Mouse (Mus musculus): ENCODE measurements around the gene Pomt1. TPM values are rescaled to one million over a fixed set of nuclear protein-coding genes. Genes with fewer than 3 reads are reported as not detected.

Pomt1 gene
- polyA plus RNA-seq, 1 experiment from 2014 or later: 26.9 TPM

DNA sequence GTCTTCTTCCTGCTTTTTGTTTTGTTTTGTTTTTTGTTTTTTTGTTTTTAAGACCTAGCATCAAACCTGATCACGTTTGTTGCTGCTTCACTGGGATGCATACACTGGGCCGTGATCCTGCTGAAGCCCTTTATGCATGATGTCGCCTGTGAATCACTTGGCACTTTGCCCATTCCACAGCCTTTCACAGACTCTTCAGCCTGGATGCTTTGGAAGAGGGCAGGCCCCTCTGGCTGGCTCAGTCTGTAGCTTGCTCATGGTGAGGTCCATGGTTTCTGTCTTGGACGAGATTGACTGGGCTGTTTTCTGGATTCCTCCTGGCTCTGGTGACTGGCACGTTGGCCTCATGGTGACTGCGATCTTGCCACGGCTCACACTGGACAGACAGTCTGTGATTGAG lies 34.9 kb upstream of the Pomt1 start:
- Histone ChIP-seq H3K9me3 (ENCODE audit: control insufficient read depth, low read length) (no peaks in the 10 kb centered on the region), H3K4me2 (ENCODE audit: low read depth, low read length) (no peak overlapping the region), H3K36me3 (ENCODE audit: control insufficient read depth, insufficient read depth, low read length) (peaks cover 54% of the 10 kb centered on the region), H3K27ac (ENCODE audit: low read length) (no peak overlapping the region), H3K4me1 (ENCODE audit: control insufficient read depth, insufficient read depth, low read length) (no peaks in the 10 kb centered on the region), H3K9ac (ENCODE audit: low read depth, low read length) (no peak overlapping the region), H3K4me3 (ENCODE audit: low read length) (no peak overlapping the region), H3K27me3 (replicated peaks; ENCODE audit: control insufficient read depth, insufficient read depth, low read length) (no peaks in the 10 kb centered on the region)
- no peak for ATAC-seq
- 61% methylated on average over 7 of the region's 7 CpGs for WGBS

DNA sequence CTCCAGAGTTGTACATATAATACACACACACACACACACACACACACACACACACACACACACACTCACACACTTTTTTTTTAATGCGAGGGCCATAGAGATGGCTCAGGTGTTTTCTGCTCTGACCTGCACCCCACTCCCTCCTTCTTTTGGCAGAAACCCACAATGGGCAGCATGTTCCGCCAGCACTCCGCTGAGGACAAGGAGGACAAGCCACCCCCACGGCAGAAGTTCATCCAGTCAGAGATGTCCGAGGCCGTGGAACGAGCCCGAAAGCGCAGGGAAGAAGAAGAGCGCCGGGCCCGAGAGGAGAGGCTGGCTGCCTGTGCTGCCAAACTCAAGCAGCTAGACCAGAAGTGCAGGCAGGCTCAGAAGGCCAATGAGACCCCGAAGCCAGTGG lies 32.5 kb upstream of the Pomt1 start:
- Histone ChIP-seq H3K9me3 (ENCODE audit: control insufficient read depth, low read length) (no peaks in the 10 kb centered on the region), H3K27ac (ENCODE audit: low read length) (no peak overlapping the region), H3K9ac (ENCODE audit: low read depth, low read length) (no peak overlapping the region), H3K4me3 (ENCODE audit: low read length) (no peak overlapping the region), H3K27me3 (replicated peaks; ENCODE audit: control insufficient read depth, insufficient read depth, low read length) (no peaks in the 10 kb centered on the region), H3K36me3 (ENCODE audit: control insufficient read depth, insufficient read depth, low read length) (peaks cover 55% of the 10 kb centered on the region), H3K4me2 (ENCODE audit: low read depth, low read length) (no peak overlapping the region), H3K4me1 (ENCODE audit: control insufficient read depth, insufficient read depth, low read length) (no peaks in the 10 kb centered on the region)
- no peak for ATAC-seq
- 92% methylated on average over 13 of the region's 13 CpGs for WGBS

DNA sequence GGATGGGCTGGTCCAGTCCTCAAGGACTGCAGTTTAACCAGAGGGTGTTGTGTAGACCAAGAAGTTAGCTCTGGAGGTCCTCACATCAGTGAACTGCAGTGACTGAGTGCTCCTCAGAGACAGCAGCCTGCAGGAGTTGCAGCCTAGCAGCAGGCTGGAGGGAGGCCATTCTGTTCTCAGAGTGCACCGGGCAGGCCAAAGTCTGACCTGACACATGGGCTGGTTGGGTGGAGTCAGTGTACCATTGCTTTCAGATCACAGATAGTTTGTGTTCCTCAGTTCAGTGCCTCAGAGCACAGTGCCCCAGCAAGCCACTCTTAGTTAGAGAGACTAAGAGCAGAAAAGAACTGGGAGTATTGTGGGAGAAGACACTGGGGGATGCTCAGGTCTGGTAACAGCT lies 28.7 kb upstream of the Pomt1 start:
- 91% methylated on average over 1 of the region's 1 CpGs for WGBS
- ATAC-seq: peak; percentile 74

DNA sequence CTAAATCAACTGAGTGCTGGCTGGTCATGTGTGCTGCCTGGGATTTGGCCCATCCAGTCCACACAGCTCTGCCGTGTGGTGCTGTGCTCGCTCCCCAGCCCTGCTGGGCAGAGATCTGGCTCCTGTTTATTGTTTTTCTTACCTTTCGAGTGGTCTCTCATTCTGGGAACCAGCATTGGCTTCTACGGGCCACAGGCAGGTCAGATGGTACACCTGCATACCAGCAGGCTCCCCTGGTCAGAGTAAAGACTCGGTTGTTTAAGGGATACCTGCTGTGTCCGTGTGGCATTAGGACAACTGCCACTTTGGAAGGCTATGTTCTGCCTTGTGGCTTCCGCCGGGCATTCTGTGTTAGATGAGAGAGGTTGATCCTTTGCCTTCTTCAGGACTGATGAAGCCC lies 24.7 kb upstream of the Pomt1 start:
- H3K4me3 ChIP-seq (ENCODE audit: low read length): no peak overlapping the region
- H3K27me3 ChIP-seq (replicated peaks; ENCODE audit: control insufficient read depth, insufficient read depth, low read length): no peaks in the 10 kb centered on the region
- no peak for ATAC-seq
- no peak overlapping the region for H3K9ac ChIP-seq (ENCODE audit: low read depth, low read length)
- no peak overlapping the region for H3K27ac ChIP-seq (ENCODE audit: low read length)
- no peaks in the 10 kb centered on the region for H3K9me3 ChIP-seq (ENCODE audit: control insufficient read depth, low read length)
- no peaks in the 10 kb centered on the region for H3K4me1 ChIP-seq (ENCODE audit: control insufficient read depth, insufficient read depth, low read length)
- 89% methylated on average over 8 of the region's 8 CpGs for whole genome bisulfite sequencing
- no peak overlapping the region for H3K4me2 ChIP-seq (ENCODE audit: low read depth, low read length)
- peaks cover 46% of the 10 kb centered on the region for H3K36me3 ChIP-seq (ENCODE audit: control insufficient read depth, insufficient read depth, low read length)

More for the DNA sequence above, 28.7 kb upstream of the Pomt1 start:
- H3K4me3 ChIP-seq (ENCODE audit: low read length): no peak overlapping the region
- H3K9ac ChIP-seq (ENCODE audit: low read depth, low read length): no peak overlapping the region
- H3K9me3 ChIP-seq (ENCODE audit: control insufficient read depth, low read length): no peaks in the 10 kb centered on the region
- H3K27ac ChIP-seq (ENCODE audit: low read length): no peak overlapping the region
- H3K36me3 ChIP-seq (ENCODE audit: control insufficient read depth, insufficient read depth, low read length): peaks cover 36% of the 10 kb centered on the region
- no peaks in the 10 kb centered on the region for H3K4me1 ChIP-seq (ENCODE audit: control insufficient read depth, insufficient read depth, low read length)
- H3K4me2 ChIP-seq (ENCODE audit: low read depth, low read length): no peak overlapping the region
- H3K27me3 ChIP-seq (replicated peaks; ENCODE audit: control insufficient read depth, insufficient read depth, low read length): no peaks in the 10 kb centered on the region

DNA sequence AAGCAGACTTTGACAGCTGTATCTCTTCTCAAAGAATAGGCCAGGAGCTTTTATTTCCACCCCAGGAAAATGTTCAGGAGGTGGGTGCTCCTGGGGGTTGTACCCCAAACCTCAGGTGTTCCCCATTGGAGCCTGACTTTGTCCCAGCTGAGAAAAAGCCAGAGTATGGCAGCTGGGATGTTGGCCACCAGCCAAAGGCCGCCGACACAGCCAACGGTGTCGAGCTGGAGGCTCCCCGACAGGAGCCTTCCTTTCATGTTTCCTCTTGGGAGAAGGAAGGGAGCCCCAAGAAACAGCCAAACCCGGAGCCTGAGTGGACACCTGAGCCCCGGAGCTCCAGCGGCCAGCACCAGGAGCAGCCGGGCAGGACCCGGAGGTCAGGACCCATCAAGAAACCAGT lies 23.4 kb upstream of the Pomt1 start:
- Histone ChIP-seq H3K9ac (ENCODE audit: low read depth, low read length) (no peak overlapping the region), H3K27ac (ENCODE audit: low read length) (no peak overlapping the region), H3K4me1 (ENCODE audit: control insufficient read depth, insufficient read depth, low read length) (no peaks in the 10 kb centered on the region), H3K27me3 (replicated peaks; ENCODE audit: control insufficient read depth, insufficient read depth, low read length) (no peaks in the 10 kb centered on the region), H3K4me2 (ENCODE audit: low read depth, low read length) (no peak overlapping the region), H3K4me3 (ENCODE audit: low read length) (no peak overlapping the region), H3K9me3 (ENCODE audit: control insufficient read depth, low read length) (no peaks in the 10 kb centered on the region), H3K36me3 (ENCODE audit: control insufficient read depth, insufficient read depth, low read length) (peaks cover 52% of the 10 kb centered on the region)
- no peak for ATAC-seq
- WGBS: 65% methylated on average over 10 of the region's 10 CpGs

DNA sequence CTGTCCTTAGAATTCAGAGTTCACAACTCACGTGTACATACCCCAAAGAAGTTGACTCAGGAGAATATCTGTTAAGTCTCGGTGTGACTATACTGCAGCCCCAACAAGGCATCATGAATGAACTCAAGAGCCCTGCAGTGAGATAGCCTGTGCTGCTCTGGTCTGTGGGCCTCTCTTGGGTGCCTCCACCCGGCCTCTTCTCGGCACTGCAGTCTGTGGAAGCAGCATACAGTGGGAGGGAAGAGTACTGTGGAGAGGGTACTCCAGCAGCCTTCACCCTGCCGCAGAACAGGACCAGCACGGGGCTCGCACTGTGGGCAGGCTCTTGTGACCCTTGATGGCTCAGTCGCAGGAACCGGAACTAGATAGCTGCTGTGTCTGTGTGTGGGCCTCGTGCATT lies 20.8 kb upstream of the Pomt1 start:
- Histone ChIP-seq H3K36me3 (ENCODE audit: control insufficient read depth, insufficient read depth, low read length) (peaks cover 53% of the 10 kb centered on the region), H3K27ac (ENCODE audit: low read length) (no peak overlapping the region), H3K27me3 (replicated peaks; ENCODE audit: control insufficient read depth, insufficient read depth, low read length) (no peaks in the 10 kb centered on the region), H3K4me2 (ENCODE audit: low read depth, low read length) (no peak overlapping the region), H3K4me3 (ENCODE audit: low read length) (no peak overlapping the region), H3K9ac (ENCODE audit: low read depth, low read length) (no peak overlapping the region), H3K9me3 (ENCODE audit: control insufficient read depth, low read length) (no peaks in the 10 kb centered on the region), H3K4me1 (ENCODE audit: control insufficient read depth, insufficient read depth, low read length) (no peaks in the 10 kb centered on the region)
- ATAC-seq: no peak
- WGBS: 93% methylated on average over 10 of the region's 10 CpGs

DNA sequence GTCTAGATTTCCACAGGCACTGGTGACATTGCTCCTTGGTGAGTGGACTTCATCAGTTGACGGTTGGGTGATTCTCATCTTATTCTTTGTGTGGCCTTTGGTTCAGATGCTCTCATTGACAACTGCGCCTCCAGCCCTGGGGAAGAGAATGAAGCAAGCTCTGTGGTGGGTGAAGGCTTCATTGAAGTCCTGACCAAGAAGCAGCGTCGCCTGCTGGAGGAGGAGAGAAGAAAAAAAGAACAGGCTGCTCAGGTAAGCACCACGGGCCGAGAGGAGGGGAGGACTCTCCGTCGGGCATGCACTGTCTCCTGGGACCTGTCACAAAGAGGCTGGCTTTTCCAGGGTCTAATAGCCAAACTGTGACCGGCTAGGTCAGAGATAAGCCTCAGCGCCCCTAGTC lies 19.9 kb upstream of the Pomt1 start:
- Histone ChIP-seq H3K4me3 (ENCODE audit: low read length) (no peak overlapping the region), H3K27ac (ENCODE audit: low read length) (no peak overlapping the region), H3K36me3 (ENCODE audit: control insufficient read depth, insufficient read depth, low read length) (peaks cover 58% of the 10 kb centered on the region), H3K4me1 (ENCODE audit: control insufficient read depth, insufficient read depth, low read length) (no peaks in the 10 kb centered on the region), H3K9me3 (ENCODE audit: control insufficient read depth, low read length) (no peaks in the 10 kb centered on the region), H3K9ac (ENCODE audit: low read depth, low read length) (no peak overlapping the region), H3K4me2 (ENCODE audit: low read depth, low read length) (no peak overlapping the region), H3K27me3 (replicated peaks; ENCODE audit: control insufficient read depth, insufficient read depth, low read length) (no peaks in the 10 kb centered on the region)
- WGBS: 92% methylated on average over 10 of the region's 10 CpGs
- ATAC-seq: no peak

DNA sequence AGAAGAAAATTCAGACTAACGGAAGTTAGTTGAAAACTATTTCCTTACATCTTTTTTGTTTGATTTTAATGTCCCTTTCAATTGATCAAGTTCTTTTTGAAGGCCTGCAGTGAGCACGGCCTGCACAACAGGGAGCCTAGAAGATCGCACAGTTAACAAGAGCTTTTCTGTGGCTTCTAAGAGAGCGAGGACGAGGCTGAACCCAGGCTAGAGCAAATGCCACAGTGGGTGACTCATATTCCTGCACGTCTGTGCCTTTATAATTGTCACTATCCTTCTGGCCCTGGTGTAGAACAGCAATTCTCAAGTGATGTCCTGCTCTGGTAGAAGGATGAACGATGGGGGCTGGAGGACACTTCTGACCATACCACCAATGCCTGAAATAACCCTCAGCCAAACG lies 18.7 kb upstream of the Pomt1 start:
- Histone ChIP-seq H3K9me3 (ENCODE audit: control insufficient read depth, low read length) (no peaks in the 10 kb centered on the region), H3K27ac (ENCODE audit: low read length) (no peak overlapping the region), H3K27me3 (replicated peaks; ENCODE audit: control insufficient read depth, insufficient read depth, low read length) (no peaks in the 10 kb centered on the region), H3K4me1 (ENCODE audit: control insufficient read depth, insufficient read depth, low read length) (no peaks in the 10 kb centered on the region), H3K4me3 (ENCODE audit: low read length) (no peak overlapping the region), H3K4me2 (ENCODE audit: low read depth, low read length) (no peak overlapping the region), H3K36me3 (ENCODE audit: control insufficient read depth, insufficient read depth, low read length) (peaks cover 63% of the 10 kb centered on the region), H3K9ac (ENCODE audit: low read depth, low read length) (no peak overlapping the region)
- no peak for ATAC-seq
- WGBS: 90% methylated on average over 8 of the region's 8 CpGs

DNA sequence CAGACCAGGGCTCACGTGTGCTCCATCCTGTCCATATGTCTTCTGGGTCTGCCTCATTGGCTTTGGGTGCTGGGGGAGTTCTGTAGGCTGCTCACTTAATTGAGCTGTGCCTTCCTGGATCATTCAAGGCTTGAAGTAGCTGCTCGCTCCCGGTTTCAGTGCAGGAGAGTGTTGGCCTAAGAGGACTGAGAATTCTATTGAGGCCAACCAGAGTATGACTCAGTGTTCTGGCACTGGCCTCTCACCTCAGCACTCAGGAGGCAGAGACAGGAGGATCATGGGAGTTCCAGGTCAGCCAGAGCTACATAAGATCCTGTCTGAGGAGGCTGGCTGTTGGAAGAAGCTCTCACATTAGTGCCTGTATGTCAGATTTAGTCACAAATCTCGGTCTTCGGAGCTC lies 18.3 kb upstream of the Pomt1 start:
- H3K36me3 ChIP-seq (ENCODE audit: control insufficient read depth, insufficient read depth, low read length): peaks cover 59% of the 10 kb centered on the region
- no peak overlapping the region for H3K4me2 ChIP-seq (ENCODE audit: low read depth, low read length)
- no peaks in the 10 kb centered on the region for H3K27me3 ChIP-seq (replicated peaks; ENCODE audit: control insufficient read depth, insufficient read depth, low read length)
- H3K9me3 ChIP-seq (ENCODE audit: control insufficient read depth, low read length): no peaks in the 10 kb centered on the region
- no peak for ATAC-seq
- no peak overlapping the region for H3K4me3 ChIP-seq (ENCODE audit: low read length)
- H3K27ac ChIP-seq (ENCODE audit: low read length): no peak overlapping the region
- 94% methylated on average over 5 of the region's 5 CpGs for WGBS
- H3K4me1 ChIP-seq (ENCODE audit: control insufficient read depth, insufficient read depth, low read length): no peaks in the 10 kb centered on the region
- H3K9ac ChIP-seq (ENCODE audit: low read depth, low read length): no peak overlapping the region

DNA sequence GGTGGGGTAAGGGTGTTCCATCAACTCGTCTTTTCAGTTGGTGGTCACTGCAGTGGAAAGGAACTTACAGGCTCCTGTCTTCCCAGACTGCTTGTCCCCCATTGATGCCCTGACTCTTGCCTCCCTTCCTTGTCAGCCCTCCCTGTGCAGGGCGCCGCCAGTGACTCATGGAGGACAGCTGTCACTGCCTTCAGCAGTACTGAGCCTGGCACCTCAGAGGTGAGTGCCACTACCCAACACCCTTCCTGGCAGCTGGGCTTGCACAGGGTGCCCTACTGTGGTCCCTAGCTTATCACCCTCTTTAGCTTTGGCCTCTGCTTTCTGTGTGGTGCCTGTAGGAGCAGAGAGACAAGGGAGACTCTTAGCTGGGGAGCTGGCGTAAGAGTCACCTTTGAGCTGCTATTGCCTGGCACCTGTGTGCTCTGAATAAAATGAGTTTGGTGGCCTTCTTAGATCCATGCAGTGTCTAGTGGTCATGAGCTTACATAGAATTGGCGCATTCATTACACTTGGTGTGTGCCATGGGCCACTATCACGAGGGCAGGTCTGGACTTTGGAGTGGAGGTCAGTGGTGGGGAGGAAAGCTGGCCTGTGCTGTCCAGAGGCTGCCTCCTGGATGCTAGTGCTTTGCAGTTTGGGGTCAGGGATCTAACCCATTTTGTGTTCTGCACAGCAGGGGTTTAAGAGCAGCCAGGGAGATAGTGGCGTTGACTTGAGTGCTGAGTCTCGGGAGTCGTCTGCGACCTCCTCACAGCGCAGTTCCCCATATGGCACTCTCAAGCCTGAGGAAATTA lies 17.7 kb upstream of the Pomt1 start:
- H3K9ac ChIP-seq (ENCODE audit: low read depth, low read length): no peak overlapping the region
- H3K27ac ChIP-seq (ENCODE audit: low read length): no peak overlapping the region
- no peak for ATAC-seq
- no peaks in the 10 kb centered on the region for H3K4me1 ChIP-seq (ENCODE audit: control insufficient read depth, insufficient read depth, low read length)
- WGBS: 88% methylated on average over 11 of the region's 11 CpGs
- no peak overlapping the region for H3K4me3 ChIP-seq (ENCODE audit: low read length)
- no peaks in the 10 kb centered on the region for H3K9me3 ChIP-seq (ENCODE audit: control insufficient read depth, low read length)
- H3K36me3 ChIP-seq (ENCODE audit: control insufficient read depth, insufficient read depth, low read length): peaks cover 59% of the 10 kb centered on the region
- H3K4me2 ChIP-seq (ENCODE audit: low read depth, low read length): no peak overlapping the region
- H3K27me3 ChIP-seq (replicated peaks; ENCODE audit: control insufficient read depth, insufficient read depth, low read length): no peaks in the 10 kb centered on the region
